Mouse (Mus musculus): ENCODE data around the gene Rsad1. TPM values are rescaled to one million over a fixed set of nuclear protein-coding genes. Genes with fewer than 3 reads are reported as not detected.

Gene Rsad1
- polyA plus RNA-seq, 1 experiment from 2014 or later: 3.4 TPM

- Histone ChIP-seq H3K4me2 (replicated peaks; ENCODE audit: low read depth, low read length) (0 out of 2 replicates have a peak overlapping the region, but pooled peaks have one; percentile 17), H3K4me1 (replicated peaks; ENCODE audit: control insufficient read depth, insufficient read depth, low read length) (peaks cover 4% of the 10 kb centered on the region; the same call in 1 of the 2 replicates), H3K9me3 (ENCODE audit: control insufficient read depth, low read length) (no peaks in the 10 kb centered on the region), H3K27me3 (ENCODE audit: control insufficient read depth, insufficient read depth, low read length) (no peaks in the 10 kb centered on the region), H3K9ac (ENCODE audit: low read depth, low read length) (no peak overlapping the region), H3K4me3 (ENCODE audit: low read depth, low read length) (no peak overlapping the region), H3K36me3 (ENCODE audit: control insufficient read depth, insufficient read depth, low read length) (no peaks in the 10 kb centered on the region), H3K27ac (ENCODE audit: low read depth, low read length) (no peak overlapping the region)
- WGBS: 45% methylated on average over 9 of the region's 9 CpGs
- DNase-seq (ENCODE audit: low spot score): peak; percentile 83
- ATAC-seq (ENCODE audit: low FRiP score): no peak
Observed at GRCm38 (mm10) chr11:94543932-94544331, 5.1 kb downstream of the Rsad1 start.

GRCm38 (mm10) chr11:94543344-94543743 is 5.7 kb downstream of the Rsad1 start:
- Histone ChIP-seq H3K9ac (ENCODE audit: low read depth, low read length) (no peak overlapping the region), H3K4me3 (ENCODE audit: low read depth, low read length) (no peak overlapping the region), H3K36me3 (ENCODE audit: control insufficient read depth, insufficient read depth, low read length) (no peaks in the 10 kb centered on the region), H3K27ac (ENCODE audit: low read depth, low read length) (no peak overlapping the region), H3K4me1 (replicated peaks; ENCODE audit: control insufficient read depth, insufficient read depth, low read length) (peaks cover 4% of the 10 kb centered on the region; the same call in 1 of the 2 replicates), H3K27me3 (ENCODE audit: control insufficient read depth, insufficient read depth, low read length) (no peaks in the 10 kb centered on the region), H3K4me2 (replicated peaks; ENCODE audit: low read depth, low read length) (no peak overlapping the region), H3K9me3 (ENCODE audit: control insufficient read depth, low read length) (no peaks in the 10 kb centered on the region)
- DNase-seq (ENCODE audit: low spot score) (no peak), ATAC-seq (ENCODE audit: low FRiP score) (no peak)
- WGBS: 83% methylated on average over 12 of the region's 12 CpGs

GRCm38 (mm10) chr11:94542400-94542799 is 6.7 kb downstream of the Rsad1 start:
- H3K4me1 ChIP-seq (replicated peaks; ENCODE audit: control insufficient read depth, insufficient read depth, low read length): no peaks in the 10 kb centered on the region
- no peak for ATAC-seq (ENCODE audit: low FRiP score)
- no peak overlapping the region for H3K9ac ChIP-seq (ENCODE audit: low read depth, low read length)
- H3K27me3 ChIP-seq (ENCODE audit: control insufficient read depth, insufficient read depth, low read length): no peaks in the 10 kb centered on the region
- H3K27ac ChIP-seq (ENCODE audit: low read depth, low read length): no peak overlapping the region
- no peak for DNase-seq (ENCODE audit: low spot score)
- 92% methylated on average over 4 of the region's 4 CpGs for WGBS
- H3K9me3 ChIP-seq (ENCODE audit: control insufficient read depth, low read length): no peaks in the 10 kb centered on the region
- no peak overlapping the region for H3K4me2 ChIP-seq (replicated peaks; ENCODE audit: low read depth, low read length)
- H3K36me3 ChIP-seq (ENCODE audit: control insufficient read depth, insufficient read depth, low read length): no peaks in the 10 kb centered on the region
- H3K4me3 ChIP-seq (ENCODE audit: low read depth, low read length): no peak overlapping the region

- no peaks in the 10 kb centered on the region for H3K4me1 ChIP-seq (replicated peaks; ENCODE audit: control insufficient read depth, insufficient read depth, low read length)
- no peak overlapping the region for H3K4me2 ChIP-seq (replicated peaks; ENCODE audit: low read depth, low read length)
- no peaks in the 10 kb centered on the region for H3K36me3 ChIP-seq (ENCODE audit: control insufficient read depth, insufficient read depth, low read length)
- no peaks in the 10 kb centered on the region for H3K27me3 ChIP-seq (ENCODE audit: control insufficient read depth, insufficient read depth, low read length)
- WGBS: 77% methylated on average over 7 of the region's 7 CpGs
- H3K4me3 ChIP-seq (ENCODE audit: low read depth, low read length): no peak overlapping the region
- ATAC-seq (ENCODE audit: low FRiP score) (no peak), DNase-seq (ENCODE audit: low spot score) (no peak)
- no peak overlapping the region for H3K9ac ChIP-seq (ENCODE audit: low read depth, low read length)
- H3K27ac ChIP-seq (ENCODE audit: low read depth, low read length): no peak overlapping the region
- no peaks in the 10 kb centered on the region for H3K9me3 ChIP-seq (ENCODE audit: control insufficient read depth, low read length)
Observed at GRCm38 (mm10) chr11:94539761-94540160, 9.3 kb downstream of the Rsad1 start.

- H3K4me3 ChIP-seq (ENCODE audit: low read depth, low read length): no peak overlapping the region
- H3K27me3 ChIP-seq (ENCODE audit: control insufficient read depth, insufficient read depth, low read length): no peaks in the 10 kb centered on the region
- no peak overlapping the region for H3K27ac ChIP-seq (ENCODE audit: low read depth, low read length)
- H3K9ac ChIP-seq (ENCODE audit: low read depth, low read length): no peak overlapping the region
- DNase-seq (ENCODE audit: low spot score): no peak
- ATAC-seq (ENCODE audit: low FRiP score): no peak
- no peaks in the 10 kb centered on the region for H3K4me1 ChIP-seq (replicated peaks; ENCODE audit: control insufficient read depth, insufficient read depth, low read length)
- H3K4me2 ChIP-seq (replicated peaks; ENCODE audit: low read depth, low read length): no peak overlapping the region
- no peaks in the 10 kb centered on the region for H3K36me3 ChIP-seq (ENCODE audit: control insufficient read depth, insufficient read depth, low read length)
- WGBS: 58% methylated on average over 8 of the region's 8 CpGs
- no peaks in the 10 kb centered on the region for H3K9me3 ChIP-seq (ENCODE audit: control insufficient read depth, low read length)
Observed at GRCm38 (mm10) chr11:94538733-94539292, 10.2 kb downstream of the Rsad1 start.

- H3K27ac ChIP-seq (ENCODE audit: low read depth, low read length): no peak overlapping the region
- ATAC-seq (ENCODE audit: low FRiP score) (no peak), DNase-seq (ENCODE audit: low spot score) (no peak)
- no peak overlapping the region for H3K4me3 ChIP-seq (ENCODE audit: low read depth, low read length)
- H3K9ac ChIP-seq (ENCODE audit: low read depth, low read length): no peak overlapping the region
- H3K4me1 ChIP-seq (replicated peaks; ENCODE audit: control insufficient read depth, insufficient read depth, low read length): no peaks in the 10 kb centered on the region
- H3K9me3 ChIP-seq (ENCODE audit: control insufficient read depth, low read length): no peaks in the 10 kb centered on the region
- 74% methylated on average over 8 of the region's 8 CpGs for WGBS
- no peak overlapping the region for H3K4me2 ChIP-seq (replicated peaks; ENCODE audit: low read depth, low read length)
- no peaks in the 10 kb centered on the region for H3K36me3 ChIP-seq (ENCODE audit: control insufficient read depth, insufficient read depth, low read length)
- no peaks in the 10 kb centered on the region for H3K27me3 ChIP-seq (ENCODE audit: control insufficient read depth, insufficient read depth, low read length)
Observed at GRCm38 (mm10) chr11:94533171-94533570, 15.9 kb downstream of the Rsad1 start.

- no peaks in the 10 kb centered on the region for H3K4me1 ChIP-seq (replicated peaks; ENCODE audit: control insufficient read depth, insufficient read depth, low read length)
- H3K27me3 ChIP-seq (ENCODE audit: control insufficient read depth, insufficient read depth, low read length): no peaks in the 10 kb centered on the region
- no peak overlapping the region for H3K9ac ChIP-seq (ENCODE audit: low read depth, low read length)
- WGBS: 61% methylated on average over 3 of the region's 3 CpGs
- no peaks in the 10 kb centered on the region for H3K9me3 ChIP-seq (ENCODE audit: control insufficient read depth, low read length)
- DNase-seq (ENCODE audit: low spot score) (no peak), ATAC-seq (ENCODE audit: low FRiP score) (no peak)
- H3K27ac ChIP-seq (ENCODE audit: low read depth, low read length): no peak overlapping the region
- no peak overlapping the region for H3K4me2 ChIP-seq (replicated peaks; ENCODE audit: low read depth, low read length)
- H3K36me3 ChIP-seq (ENCODE audit: control insufficient read depth, insufficient read depth, low read length): no peaks in the 10 kb centered on the region
- H3K4me3 ChIP-seq (ENCODE audit: low read depth, low read length): no peak overlapping the region
Observed at GRCm38 (mm10) chr11:94528879-94529278, 20.2 kb downstream of the Rsad1 start.

GRCm38 (mm10) chr11:94526171-94526879 is 22.7 kb downstream of the Rsad1 start:
- 43% methylated on average over 9 of the region's 9 CpGs for WGBS
- H3K4me3 ChIP-seq (ENCODE audit: low read depth, low read length): no peak overlapping the region
- no peak overlapping the region for H3K27ac ChIP-seq (ENCODE audit: low read depth, low read length)
- no peaks in the 10 kb centered on the region for H3K27me3 ChIP-seq (ENCODE audit: control insufficient read depth, insufficient read depth, low read length)
- ATAC-seq (ENCODE audit: low FRiP score) (no peak), DNase-seq (ENCODE audit: low spot score) (peak; percentile 33)
- H3K36me3 ChIP-seq (ENCODE audit: control insufficient read depth, insufficient read depth, low read length): no peaks in the 10 kb centered on the region
- H3K4me1 ChIP-seq (replicated peaks; ENCODE audit: control insufficient read depth, insufficient read depth, low read length): no peaks in the 10 kb centered on the region
- no peak overlapping the region for H3K4me2 ChIP-seq (replicated peaks; ENCODE audit: low read depth, low read length)
- H3K9me3 ChIP-seq (ENCODE audit: control insufficient read depth, low read length): no peaks in the 10 kb centered on the region
- no peak overlapping the region for H3K9ac ChIP-seq (ENCODE audit: low read depth, low read length)
